Mouse (Mus musculus) hindbrain, embryonic 12.5 days (tissue): ENCODE measurements around the gene Gm21994. TPM values are rescaled to one million over a fixed set of nuclear protein-coding genes. Genes with fewer than 3 reads are reported as not detected.
"Not testable (repeated sequence)": the region's sequence is repeated elsewhere in the genome, so short reads cannot be mapped to it uniquely, and the experiment has no call there.

Source experiments
- ATAC-seq: fragments of 200-750 bp; cut with Nextera tagmentation; 2 replicates; pipeline ENCODE4 v1.8.0; 2017; ENCODE audit warnings: moderate TSS enrichment; ENCODE audit not compliant: low FRiP score
- H3K27ac ChIP-seq: fragments of 300-500 bp; sonication (generic); 2 replicates; pipeline ENCODE4 v1.5.1; 2016; ENCODE audit warnings: mild to moderate bottlenecking
- H3K27me3 ChIP-seq: fragments of 300-500 bp; sonication (generic); 2 replicates; pipeline ENCODE4 v1.6.1; 2016; ENCODE audit warnings: mild to moderate bottlenecking
- H3K36me3 ChIP-seq: fragments of 300-500 bp; sonication (generic); 2 replicates; pipeline ENCODE4 v1.6.1; 2016; ENCODE audit warnings: mild to moderate bottlenecking
- H3K4me1 ChIP-seq: fragments of 300-500 bp; sonication (generic); 2 replicates; pipeline ENCODE4 v1.6.1; 2016
- H3K4me2 ChIP-seq: fragments of 300-500 bp; sonication (generic); replicated peaks from 2 replicates; pipeline ENCODE4 v1.6.1; 2016; ENCODE audit warnings: mild to moderate bottlenecking
- H3K4me3 ChIP-seq: fragments of 300-500 bp; sonication (generic); 2 replicates; pipeline ENCODE4 v1.5.1; 2016; ENCODE audit warnings: mild to moderate bottlenecking
- H3K9ac ChIP-seq: fragments of 300-500 bp; sonication (generic); 2 replicates; pipeline ENCODE4 v1.6.1; 2016; ENCODE audit warnings: mild to moderate bottlenecking, moderate library complexity
- H3K9me3 ChIP-seq: fragments of 300-500 bp; sonication (generic); replicated peaks from 2 replicates; pipeline ENCODE4 v1.6.1; 2016; ENCODE audit warnings: mild to moderate bottlenecking
- WGBS: fragments of 180-500 bp; shearing (Covaris S2); methylation state at CpG from one replicate; pipeline ENCODE4 v1.1.7; 2016; 5-methylcytosine and 5-hydroxymethylcytosine counted together
- polyA plus RNA-seq: library from polyadenylated mRNA; unstranded; fragments of >200 nt; fragmentation: Nextera tagmentation; extraction: Ambion mirVana; gene quantifications from 2 replicates; pipeline ENCODE4 v1.2.1, GENCODE M21; 2016

Gm21994 gene
- 4.4 and 4.5 TPM in 2 replicates for polyA plus RNA-seq

DNA sequence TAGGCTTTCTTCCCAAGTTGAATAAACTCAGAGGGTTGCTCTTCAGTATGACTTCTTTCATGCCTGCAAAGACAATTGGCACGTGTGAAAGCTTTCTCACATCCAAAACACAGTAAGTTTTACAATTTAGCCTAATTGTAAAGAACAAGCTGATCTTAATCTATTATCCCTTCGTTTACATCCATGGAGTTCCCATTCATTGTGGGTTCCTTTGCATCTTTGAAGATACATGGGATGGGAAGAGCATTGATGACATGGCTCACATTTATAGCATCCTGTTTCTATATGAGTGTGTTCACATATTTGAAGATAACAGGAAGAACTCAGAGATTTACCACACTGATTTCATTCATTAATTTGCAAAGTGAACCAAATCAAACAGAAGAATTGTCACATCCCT is at the start of gene Gm21994:
Gene Gm21994, minus strand, starts transcription at position 101 of the 400 bp plus-strand sequence.
- not testable (repeated sequence) for H3K4me1 ChIP-seq, H3K36me3 ChIP-seq, H3K27ac ChIP-seq, H3K4me3 ChIP-seq, H3K9me3 ChIP-seq, H3K27me3 ChIP-seq, ATAC-seq, H3K4me2 ChIP-seq, H3K9ac ChIP-seq
- WGBS: 63% methylated on average over 2 of the region's 2 CpGs

DNA sequence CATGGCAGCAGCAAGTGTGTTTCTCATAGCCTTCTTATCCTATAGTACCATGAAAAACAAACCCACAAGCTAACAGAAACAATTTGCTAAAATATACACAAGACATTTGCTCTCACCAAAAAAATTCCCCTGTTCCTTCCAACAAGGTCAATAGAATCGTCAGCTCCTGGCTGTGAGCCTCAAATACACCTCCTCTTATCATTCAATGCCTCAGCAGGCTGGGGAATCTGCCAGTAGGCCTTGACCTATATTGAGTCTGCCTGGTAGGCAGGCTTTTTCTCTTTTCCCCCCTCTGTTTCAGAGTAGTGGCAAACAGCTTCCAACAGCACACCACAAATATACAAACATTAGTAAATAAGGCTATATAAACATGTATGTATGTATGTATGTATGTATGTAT is 43.7 kb upstream of the Gm21994 start:
- Histone ChIP-seq H3K36me3 (no peaks in the 10 kb centered on the region), H3K27ac (no peak overlapping the region), H3K27me3 (no peaks in the 10 kb centered on the region), H3K4me1 (no peaks in the 10 kb centered on the region), H3K9ac (no peak overlapping the region), H3K4me2 (no peak overlapping the region), H3K4me3 (no peak overlapping the region), H3K9me3 (no peaks in the 10 kb centered on the region; the same call in 1 of the 2 replicates)
- no peak for ATAC-seq
- 64% methylated on average over 1 of the region's 1 CpGs for WGBS

DNA sequence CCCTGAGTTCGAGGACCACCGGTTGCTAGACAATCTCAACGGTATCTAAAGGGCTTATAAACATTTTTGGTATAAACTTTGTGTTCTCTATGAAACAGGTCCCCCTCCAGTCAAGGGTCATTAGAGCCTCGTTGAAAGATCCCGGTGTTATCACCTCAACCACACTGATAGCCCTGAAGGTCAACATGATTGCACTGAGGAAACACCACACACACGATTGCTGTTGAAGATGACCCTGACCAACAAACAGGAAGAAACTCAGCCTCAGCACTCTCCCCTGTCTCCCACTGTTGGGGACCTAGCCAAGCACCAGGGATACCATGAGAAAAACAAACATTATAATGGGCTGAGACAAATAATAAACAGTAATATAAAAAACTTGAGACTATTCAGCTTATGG is 38.3 kb upstream of the Gm21994 start:
- 95% methylated on average over 6 of the region's 6 CpGs for WGBS
- H3K36me3 ChIP-seq: no peaks in the 10 kb centered on the region
- ATAC-seq: no peak

DNA sequence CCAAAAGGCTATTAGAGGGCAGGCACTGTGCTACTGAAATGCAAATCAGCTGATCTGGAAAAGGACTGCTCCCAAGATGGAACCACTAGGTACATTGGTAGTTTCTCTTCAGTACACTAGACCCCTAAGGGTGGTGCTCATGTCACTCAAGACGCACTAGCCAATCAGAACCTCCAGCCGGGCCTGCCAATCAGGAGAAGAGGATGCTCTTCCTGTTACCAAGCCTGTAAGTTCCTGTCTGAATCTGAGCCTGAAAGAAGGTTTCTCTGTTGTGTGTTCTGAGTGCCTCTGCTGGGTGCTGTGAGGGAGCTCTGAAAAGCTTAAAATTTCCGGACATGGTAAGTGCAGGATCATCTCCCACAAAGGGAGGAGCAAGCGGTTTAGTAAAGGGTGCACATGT is 1.9 kb upstream of the Gm21994 start, which contains the start of gene Gm14124:
Gene Gm14124, plus strand, starts transcription at position 227 of the 400 bp plus-strand sequence.
- not testable (repeated sequence) for H3K4me3 ChIP-seq, ATAC-seq, H3K4me2 ChIP-seq, H3K9ac ChIP-seq, H3K27ac ChIP-seq, H3K9me3 ChIP-seq, H3K27me3 ChIP-seq, H3K36me3 ChIP-seq, H3K4me1 ChIP-seq
- WGBS: 78% methylated on average over 4 of the region's 4 CpGs

More for the DNA sequence above, 38.3 kb upstream of the Gm21994 start:
- Histone ChIP-seq H3K4me1 (no peaks in the 10 kb centered on the region), H3K4me3 (no peak overlapping the region), H3K4me2 (no peak overlapping the region), H3K9ac (no peak overlapping the region), H3K27me3 (no peaks in the 10 kb centered on the region), H3K27ac (no peak overlapping the region), H3K9me3 (no peaks in the 10 kb centered on the region)

DNA sequence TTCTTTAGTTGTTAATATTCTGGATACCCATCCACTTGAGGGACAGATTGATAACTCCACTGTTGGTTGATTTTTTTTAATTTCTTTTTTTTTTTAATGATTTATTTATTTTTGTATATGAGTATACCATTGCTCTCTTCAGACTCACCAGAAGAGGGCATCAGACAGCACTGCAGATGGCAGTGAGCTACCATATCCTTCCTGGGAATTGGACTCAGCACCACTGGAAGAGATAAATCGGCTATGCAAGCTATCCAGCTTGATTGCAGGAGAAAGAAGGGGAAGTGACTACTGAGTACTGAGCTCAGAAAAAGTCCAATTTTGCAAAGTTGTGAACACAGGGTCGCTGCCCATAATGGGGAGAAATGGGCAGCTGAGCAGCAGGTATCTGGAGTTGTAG is 1.5 kb upstream of the Gm21994 start:
- not testable (repeated sequence) for ATAC-seq, H3K27me3 ChIP-seq, H3K9ac ChIP-seq, H3K36me3 ChIP-seq, H3K4me3 ChIP-seq, H3K9me3 ChIP-seq, H3K27ac ChIP-seq, H3K4me2 ChIP-seq, H3K4me1 ChIP-seq
- 76% methylated on average over 2 of the region's 2 CpGs for WGBS

DNA sequence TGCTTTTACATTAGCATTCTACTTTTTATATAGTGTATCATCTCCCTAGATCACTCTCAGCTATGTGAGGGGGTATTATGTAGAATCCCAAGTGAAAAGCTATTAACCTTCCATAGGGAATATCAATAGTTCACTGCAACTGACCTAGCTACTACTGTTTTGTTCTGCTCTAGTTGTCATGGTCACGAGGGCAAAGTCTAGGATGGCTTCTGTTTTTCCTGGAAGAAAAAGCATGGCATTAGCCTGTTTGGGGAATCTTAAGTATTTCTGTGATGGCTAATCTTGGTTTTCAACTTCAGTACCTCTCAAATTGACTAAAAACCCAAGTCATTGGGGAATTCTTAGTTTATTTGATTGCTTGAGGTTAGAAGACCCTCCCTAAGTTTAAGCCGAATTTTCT is 12.2 kb downstream of the Gm21994 start:
- Histone ChIP-seq H3K27ac (no peak overlapping the region), H3K36me3 (peaks cover 22% of the 10 kb centered on the region), H3K9me3 (peaks cover 27% of the 10 kb centered on the region), H3K4me2 (no peak overlapping the region), H3K4me3 (no peak overlapping the region), H3K4me1 (no peaks in the 10 kb centered on the region), H3K9ac (no peak overlapping the region), H3K27me3 (no peaks in the 10 kb centered on the region)
- no peak for ATAC-seq
- 91% methylated on average over 2 of the region's 2 CpGs for WGBS

DNA sequence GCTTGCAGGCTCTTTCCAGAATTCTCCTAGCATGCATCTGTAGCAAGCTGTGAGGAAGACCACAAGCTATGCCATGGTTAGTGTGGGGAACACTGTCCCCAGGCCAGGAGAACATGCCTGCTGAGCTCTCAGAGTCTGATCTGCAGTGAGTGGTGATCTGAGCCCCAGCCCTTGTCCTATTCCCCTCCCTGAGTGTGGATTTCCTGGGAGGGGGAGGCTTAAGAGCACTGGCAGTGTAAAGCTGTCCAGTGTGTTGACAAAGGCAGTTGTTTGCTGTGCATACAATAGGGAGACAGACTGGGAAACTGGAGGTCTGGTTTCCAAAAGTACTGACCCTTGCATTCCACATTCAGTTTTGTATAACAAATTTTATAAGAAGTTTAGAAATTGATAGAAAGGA is 32.1 kb downstream of the Gm21994 start:
- not testable (repeated sequence) for H3K4me3 ChIP-seq, H3K4me1 ChIP-seq, H3K4me2 ChIP-seq, H3K27me3 ChIP-seq, H3K9ac ChIP-seq, H3K36me3 ChIP-seq, ATAC-seq, H3K9me3 ChIP-seq, H3K27ac ChIP-seq

DNA sequence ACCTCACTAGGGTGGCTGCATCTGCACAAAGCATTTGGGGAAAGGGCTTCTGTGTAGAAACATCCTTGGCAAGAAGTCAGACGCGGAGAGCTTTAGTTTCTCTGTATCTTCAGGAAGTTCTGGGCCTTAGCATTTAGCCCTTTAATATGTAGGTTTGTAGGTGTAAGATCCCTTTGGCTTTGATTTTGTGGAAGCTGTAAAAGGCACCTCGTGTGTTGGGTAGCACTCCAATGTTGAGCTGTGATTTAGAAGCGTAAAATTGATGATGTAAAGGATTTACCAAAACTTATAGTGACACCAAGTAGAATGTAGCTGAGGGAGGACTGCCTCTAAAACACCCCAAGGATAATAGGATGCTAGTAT is 37.0 kb downstream of the Gm21994 start:
- H3K9me3 ChIP-seq, H3K36me3 ChIP-seq, H3K4me1 ChIP-seq, ATAC-seq, H3K27me3 ChIP-seq: not testable (repeated sequence)
- peak overlapping the region; percentile 47; the same call in 1 of the 2 replicates for H3K9ac ChIP-seq
- 26% methylated on average over 4 of the region's 4 CpGs for WGBS
- peak overlapping the region; percentile 44 for H3K4me3 ChIP-seq
- H3K27ac ChIP-seq: peak overlapping the region; percentile 55; the same call in 1 of the 2 replicates
- H3K4me2 ChIP-seq: peak overlapping the region; percentile 51

DNA sequence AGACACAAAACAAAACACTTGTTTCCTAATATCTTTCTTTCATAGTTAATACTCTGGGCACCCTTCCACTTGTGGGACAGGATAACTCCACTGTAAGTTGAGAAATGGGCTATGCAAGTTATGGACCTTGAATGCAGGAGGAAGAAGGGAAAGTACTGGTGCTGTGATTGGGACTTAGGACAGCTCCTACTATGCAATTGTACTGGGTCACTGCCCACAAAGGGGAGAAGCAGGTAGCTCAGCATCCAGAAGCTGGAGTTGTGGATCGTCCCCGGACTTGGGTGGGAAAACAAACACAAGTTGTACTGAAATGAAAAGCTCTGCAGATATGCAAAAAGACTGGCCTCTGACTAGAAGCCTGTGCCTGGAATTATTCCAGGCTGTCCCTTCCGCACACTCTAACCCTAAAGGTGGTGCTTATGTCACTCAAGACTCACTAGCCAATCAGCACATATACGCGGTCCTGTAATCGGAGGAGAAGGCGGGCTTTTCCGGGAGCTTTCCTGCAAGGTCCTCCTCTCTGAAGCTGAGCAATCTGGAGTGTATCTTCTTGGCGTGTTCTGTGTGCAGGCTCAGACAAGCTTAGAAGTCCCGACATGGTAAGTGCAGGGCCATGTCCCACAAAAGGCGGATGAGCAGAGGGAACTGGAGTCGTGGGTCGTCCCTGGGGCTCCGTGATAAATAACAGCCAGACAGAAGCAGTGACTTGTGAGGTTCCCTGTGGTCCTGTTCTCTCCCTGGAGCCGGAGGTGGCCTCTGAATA is 37.6 kb downstream of the Gm21994 start, which contains the start of gene Zfp937:
Gene Zfp937, plus strand, starts transcription at position 474 of the 763 bp plus-strand sequence.
- 3% methylated on average over 15 of the region's 15 CpGs for WGBS
- not testable (repeated sequence) for H3K27me3 ChIP-seq, H3K9me3 ChIP-seq, H3K4me1 ChIP-seq, H3K36me3 ChIP-seq
- Histone ChIP-seq H3K4me2 (peak within 1 kb of the TSS; percentile 51), H3K27ac (peak within 1 kb of the TSS; percentile 55; the same call in 1 of the 2 replicates), H3K9ac (peak within 1 kb of the TSS; percentile 47; the same call in 1 of the 2 replicates), H3K4me3 (peak within 1 kb of the TSS; percentile 44)
- peak; percentile 100 for ATAC-seq

Other genes starting within 250 kb of the Gm21994 start
- 6.8 and 7.3 TPM in 2 replicates for gene Zfp120, start 118.9 kb downstream of the Gm21994 start, polyA plus RNA-seq
- gene Gm10770, start 75.9 kb downstream of the Gm21994 start, polyA plus RNA-seq: not detected in 2 replicates
- gene Gm14139, start 73.8 kb downstream of the Gm21994 start, polyA plus RNA-seq: not detected in 2 replicates
- 10.7 and 12.1 TPM in 2 replicates for gene Zfp937, start 37.5 kb downstream of the Gm21994 start, polyA plus RNA-seq
- gene Gm14124, start 1.9 kb upstream of the Gm21994 start, polyA plus RNA-seq: not detected in 2 replicates
- gene Gm10130, start 68.1 kb upstream of the Gm21994 start, polyA plus RNA-seq: 1.3 and 3.1 TPM in 2 replicates
- 13.0 and 14.1 TPM in 2 replicates for gene 3300002I08Rik, start 107.2 kb upstream of the Gm21994 start, polyA plus RNA-seq
- 7.8 and 8.6 TPM in 2 replicates for gene Zfp442, start 195.9 kb upstream of the Gm21994 start, polyA plus RNA-seq
- gene Zfp345, start 229.5 kb upstream of the Gm21994 start, polyA plus RNA-seq: 0.08 and 0.21 TPM in 2 replicates